Mouse (Mus musculus) CD4-positive naive resting alpha-beta T cell, adult 76 days (primary cell): ENCODE data around the gene Slc17a7. TPM values are rescaled to one million over a fixed set of nuclear protein-coding genes. Genes with fewer than 3 reads are reported as not detected.

ENCODE experiments used
- total RNA-seq: library from RNA; stranded (reverse); gene quantifications from one replicate; pipeline ENCODE4 v1.2.4, GENCODE M21; 2023

Gene Slc17a7
- total RNA-seq, result not detected

DNA sequence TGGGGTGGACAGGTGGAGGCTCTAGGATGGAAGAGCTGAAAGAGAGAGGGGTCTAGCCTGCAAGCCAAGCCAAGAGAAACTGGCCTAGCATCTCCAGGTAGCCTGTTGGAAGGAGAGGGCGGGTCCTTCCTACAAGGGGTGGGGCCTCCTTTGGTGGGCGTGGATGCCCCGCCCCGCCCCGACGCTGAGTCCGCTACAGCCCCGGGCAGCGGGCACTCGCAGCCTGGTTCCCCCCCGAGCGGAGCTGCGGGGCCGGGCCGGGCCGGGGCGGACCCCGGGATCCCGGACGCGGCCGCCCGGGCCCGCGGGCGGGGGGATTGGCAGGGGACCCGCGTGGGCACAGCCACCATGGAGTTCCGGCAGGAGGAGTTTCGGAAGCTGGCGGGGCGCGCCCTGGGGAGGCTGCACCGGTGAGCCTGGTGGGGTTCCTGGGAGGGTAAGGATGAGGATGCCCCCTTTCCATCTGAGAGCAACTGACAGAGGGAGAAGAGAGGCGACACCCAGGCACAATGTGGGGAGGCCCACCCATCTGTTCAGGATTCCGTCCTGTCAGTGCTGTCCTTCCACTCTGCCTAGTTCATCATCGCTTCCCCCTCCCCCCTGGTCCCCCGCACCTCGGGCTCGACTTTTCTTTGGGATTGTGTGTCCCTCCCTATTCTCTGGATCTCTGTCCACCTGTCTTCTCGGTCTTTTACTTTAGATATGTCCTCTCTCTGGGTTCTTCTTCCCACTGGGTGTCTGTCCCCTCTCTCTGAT, at the start of gene Slc17a7:
TSS of gene Slc17a7 (plus strand) at position 215 of the 756 bp plus-strand sequence.

DNA sequence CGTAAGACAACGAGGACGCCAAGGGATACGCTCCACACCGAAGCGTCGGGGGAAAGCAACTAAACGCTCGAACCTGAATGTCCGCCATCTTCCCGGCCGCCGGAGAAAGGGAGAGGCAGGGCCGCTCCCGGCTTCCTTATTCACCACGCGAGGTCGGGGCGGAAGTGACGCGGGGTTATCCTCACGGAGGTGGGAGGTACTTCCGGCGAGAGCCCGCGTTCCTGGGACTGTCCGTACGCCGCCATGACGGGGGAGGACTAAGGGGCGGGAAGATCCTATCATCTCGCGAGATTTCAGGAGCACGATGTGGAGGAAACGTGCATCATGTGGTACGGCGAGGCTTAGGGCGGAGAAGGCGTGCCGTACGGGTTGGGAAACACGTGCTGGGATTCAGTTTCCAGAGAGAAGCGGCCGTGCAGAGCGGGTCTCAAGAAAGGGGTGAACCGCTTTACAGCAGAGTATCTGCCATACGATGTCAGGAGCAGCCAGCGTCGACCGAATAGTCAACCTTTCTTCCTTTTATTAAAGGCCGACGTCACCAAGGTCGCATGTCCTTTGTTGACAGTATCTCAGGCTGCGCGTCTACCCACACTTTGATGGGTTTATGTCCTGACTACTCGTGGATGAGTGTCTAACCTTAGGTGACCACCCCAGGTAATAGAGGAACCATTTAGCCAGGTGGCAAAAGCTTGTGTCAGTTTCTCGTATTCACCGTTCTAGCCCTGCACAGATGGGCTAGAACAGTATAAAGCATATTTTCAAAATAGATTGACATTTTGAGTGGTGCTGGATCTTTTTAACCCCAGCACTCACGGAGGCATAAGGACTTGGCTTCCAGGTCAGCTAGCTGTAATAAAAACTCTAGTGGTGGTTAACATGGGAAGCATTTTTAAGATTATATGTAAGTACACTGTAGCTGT, 39.3 kb upstream of the Slc17a7 start, which contains the start of gene Rps11:
TSS of gene Rps11 (minus strand) at position 216 of the 920 bp plus-strand sequence.

GRCm38 (mm10) chr7:45128624-45129246, 35.0 kb upstream of the Slc17a7 start, which contains the start of gene Rpl13a:
Gene Rpl13a (minus strand): TSS chr7:45128761.

GRCm38 (mm10) chr7:45135993-45136567, 27.7 kb upstream of the Slc17a7 start, which contains the start of the genes Gm45713 and Flt3l:
Gene Gm45713 (minus strand): TSS chr7:45136231.
Gene Flt3l (minus strand): TSS chr7:45136432.

DNA sequence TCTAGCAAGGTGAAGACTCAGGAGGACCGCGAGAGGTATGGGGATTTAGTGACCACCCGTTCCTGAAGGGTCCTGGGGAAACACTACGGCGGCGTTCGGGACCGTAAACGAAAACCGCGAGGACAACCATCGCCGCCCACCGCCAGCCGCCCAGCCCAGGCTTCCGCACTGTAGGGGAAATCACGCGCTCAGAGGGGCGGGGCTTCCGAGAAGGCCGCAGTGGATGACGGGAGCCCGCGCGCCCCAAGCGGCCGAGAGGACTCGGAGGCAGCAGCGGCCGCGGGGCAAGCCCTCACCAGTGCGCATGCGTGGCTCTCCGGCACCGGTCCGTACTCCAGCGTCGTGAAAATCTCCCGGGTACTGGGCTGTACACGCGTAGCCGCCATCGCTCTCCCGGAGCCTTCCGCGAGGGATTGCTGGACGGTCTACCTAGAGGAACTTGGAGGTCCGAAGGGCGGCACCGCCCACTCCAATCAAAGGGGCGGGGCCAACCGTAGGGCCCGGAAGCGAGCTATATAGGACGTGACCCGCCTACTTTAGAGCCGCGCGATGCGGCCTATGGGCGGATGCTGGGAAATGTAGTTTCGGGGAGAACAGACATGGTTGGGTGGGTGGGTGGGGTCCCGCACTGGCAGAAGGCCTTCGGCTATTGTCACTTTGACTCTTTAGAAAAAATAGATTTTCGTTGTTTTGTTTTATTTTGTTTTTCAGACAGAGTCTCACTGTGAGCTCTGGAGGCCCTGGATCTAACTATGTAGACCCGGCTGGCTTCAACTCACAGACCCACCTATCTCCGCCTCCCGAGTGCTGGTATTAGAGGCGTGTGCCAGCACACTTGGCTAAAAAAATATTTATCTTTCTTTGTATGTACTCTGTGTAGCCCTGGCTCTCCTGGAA, 9.4 kb upstream of the Slc17a7 start, which contains the start of the genes Pih1d1 and Aldh16a1:
TSS of gene Pih1d1 (plus strand) at position 208 of the 897 bp plus-strand sequence.
TSS of gene Aldh16a1 (minus strand) at position 489 of the 897 bp plus-strand sequence.

DNA sequence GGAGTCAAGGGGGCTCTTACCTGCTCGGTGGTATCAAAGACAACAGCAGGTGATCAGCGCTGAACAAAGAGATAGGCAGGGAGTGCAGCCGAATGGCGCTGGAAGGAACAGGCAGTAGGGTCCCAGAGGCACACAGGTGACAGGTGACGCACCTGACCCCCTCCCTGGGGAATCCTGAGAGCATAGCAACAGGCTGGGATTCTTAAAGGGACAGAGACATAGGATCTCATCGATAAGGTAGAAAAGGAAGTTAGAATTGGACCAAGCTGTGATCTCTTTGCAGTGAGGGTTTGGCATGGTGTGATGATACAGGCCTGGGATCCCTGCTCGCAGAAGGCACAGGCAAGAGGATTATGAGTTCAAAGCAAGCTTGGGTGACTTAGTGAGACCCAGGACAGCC, 15.7 kb downstream of the Slc17a7 start, which contains the start of gene Gfy:
TSS of gene Gfy (minus strand) at position 101 of the 400 bp plus-strand sequence.

GRCm38 (mm10) chr7:45180896-45181477, 17.2 kb downstream of the Slc17a7 start, which contains the start of gene Pth2:
Gene Pth2 (plus strand): TSS chr7:45180995.

DNA sequence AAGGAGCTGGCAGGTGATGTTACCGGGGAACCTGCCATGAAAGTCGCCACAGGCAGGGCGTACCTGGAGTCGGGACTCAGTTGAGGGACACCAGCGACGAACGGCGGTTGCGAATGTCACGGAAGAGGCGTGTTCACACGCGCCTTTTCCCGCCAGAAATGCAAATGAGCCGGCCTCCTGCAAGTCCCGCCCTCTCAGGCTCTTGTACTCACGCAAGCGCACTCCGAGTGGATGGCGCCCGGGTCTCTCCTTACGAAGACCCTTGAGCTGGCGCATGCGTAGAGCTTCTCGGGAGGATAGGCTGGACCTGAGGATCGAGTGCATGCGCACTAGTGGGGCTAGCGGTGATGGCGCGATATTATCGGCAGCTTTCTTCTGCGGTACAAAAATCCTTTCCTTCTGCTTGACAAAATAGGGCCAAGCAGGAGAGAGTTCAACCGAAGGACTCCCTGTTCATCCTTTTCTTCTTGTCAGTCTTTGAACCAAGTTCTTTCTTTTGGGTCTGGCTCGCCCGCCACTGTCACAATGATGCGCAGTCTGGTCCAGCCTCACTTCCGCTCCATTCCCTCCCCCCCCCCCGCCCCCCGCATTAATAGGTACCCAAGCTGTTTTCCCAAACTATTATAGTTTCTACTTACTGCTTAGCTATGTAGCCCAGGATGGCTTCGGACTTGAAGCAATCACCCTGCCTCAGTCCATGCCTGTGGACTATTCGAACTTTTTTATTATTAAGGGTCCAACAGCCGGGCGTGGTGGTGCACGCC, 40.8 kb downstream of the Slc17a7 start, which contains the start of gene Ccdc155:
TSS of gene Ccdc155 (minus strand) at position 513 of the 764 bp plus-strand sequence.

GRCm38 (mm10) chr7:45211851-45212251, 48.1 kb downstream of the Slc17a7 start, which contains the start of gene Dkkl1:
Gene Dkkl1 (minus strand): TSS chr7:45212147.

GRCm38 (mm10) chr7:45215673-45216441, 52.1 kb downstream of the Slc17a7 start, which contains the start of gene Tead2:
Gene Tead2 (plus strand): TSS chr7:45215753.

Other genes with a start within 250 kb of the Slc17a7 start
- 71.6 TPM for gene Ap2a1, start 234.5 kb upstream of the Slc17a7 start, total RNA-seq
- not detected for gene Tsks, start 220.7 kb upstream of the Slc17a7 start, total RNA-seq
- 0.76 TPM for gene Cpt1c, start 189.1 kb upstream of the Slc17a7 start, total RNA-seq
- gene Prmt1, start 177.4 kb upstream of the Slc17a7 start, total RNA-seq, result 116 TPM
- 134 TPM for gene Irf3, start 166.3 kb upstream of the Slc17a7 start, total RNA-seq
- 12.2 TPM for gene Bcl2l12, start 165.2 kb upstream of the Slc17a7 start, total RNA-seq
- gene Scaf1, start 147.6 kb upstream of the Slc17a7 start, total RNA-seq, result 92.7 TPM
- gene Rras, start 146.0 kb upstream of the Slc17a7 start, total RNA-seq, result 5.5 TPM
- 68.4 TPM for gene Prr12, start 111.1 kb upstream of the Slc17a7 start, total RNA-seq
- 75.9 TPM for gene Nosip, start 101.5 kb upstream of the Slc17a7 start, total RNA-seq
- 1.5 TPM for gene Prrg2, start 101.3 kb upstream of the Slc17a7 start, total RNA-seq
- 6.3 TPM for gene Rcn3, start 71.7 kb upstream of the Slc17a7 start, total RNA-seq
- 16.1 TPM for gene Fcgrt, start 60.1 kb upstream of the Slc17a7 start, total RNA-seq
- gene Rps11, start 39.5 kb upstream of the Slc17a7 start, total RNA-seq, result 3,007 TPM
- 5,416 TPM for gene Rpl13a, start 35.2 kb upstream of the Slc17a7 start, total RNA-seq
- gene Gm45713, start 27.7 kb upstream of the Slc17a7 start, total RNA-seq, result not detected
- gene Flt3l, start 27.5 kb upstream of the Slc17a7 start, total RNA-seq, result 212 TPM
- 31.0 TPM for gene Pih1d1, start 9.6 kb upstream of the Slc17a7 start, total RNA-seq
- 51.1 TPM for gene Aldh16a1, start 9.4 kb upstream of the Slc17a7 start, total RNA-seq
- not detected for gene Gfy, start 15.6 kb downstream of the Slc17a7 start, total RNA-seq
- gene Pth2, start 17.0 kb downstream of the Slc17a7 start, total RNA-seq, result not detected
- not detected for gene Ccdc155, start 40.9 kb downstream of the Slc17a7 start, total RNA-seq
- not detected for gene Dkkl1, start 48.2 kb downstream of the Slc17a7 start, total RNA-seq
- not detected for gene Tead2, start 51.8 kb downstream of the Slc17a7 start, total RNA-seq
- 344 TPM for gene Cd37, start 75.2 kb downstream of the Slc17a7 start, total RNA-seq
- not detected for gene Slc6a16, start 77.1 kb downstream of the Slc17a7 start, total RNA-seq
- not detected for gene Slc6a21, start 113.6 kb downstream of the Slc17a7 start, total RNA-seq
- gene Trpm4, start 169.8 kb downstream of the Slc17a7 start, total RNA-seq, result 8.1 TPM
- gene Hrc, start 171.3 kb downstream of the Slc17a7 start, total RNA-seq, result not detected
- gene Ppfia3, start 203.1 kb downstream of the Slc17a7 start, total RNA-seq, result 0.26 TPM
- not detected for gene Lin7b, start 206.6 kb downstream of the Slc17a7 start, total RNA-seq
- gene Snrnp70, start 231.8 kb downstream of the Slc17a7 start, total RNA-seq, result 741 TPM
- not detected for gene Kcna7, start 241.7 kb downstream of the Slc17a7 start, total RNA-seq
- gene Ntf5, start 249.7 kb downstream of the Slc17a7 start, total RNA-seq, result not detected